In genomic region chr6:142367565-142367964, GRCm38 (mm10) we compare ENCODE assay signal across 20 mouse cellular contexts. TPM values are rescaled to one million over a fixed set of nuclear protein-coding genes. Genes with fewer than 3 reads are reported as not detected.
A peak's percentile ranks its signal among the peaks of the same experiment; 100 is the strongest.
DNase-seq lines count a peak whose midpoint lies in the region; TF ChIP-seq lines count a peak whose summit lies in the region.
"Had no signal": no experiment of that assay in that cellular context is flagged by ENCODE, and none has a peak within 500 bp of the region (broad histone marks: within the 10 kb centered on the region; RNA-seq: fewer than 3 reads in every experiment).

No protein-coding gene starts in this region.

- peak; percentile 92 for DNase-seq in NIH3T3 (ENCODE audit: low read depth)
- no peak for DNase-seq in cerebellum, adult 11-12 months
- no peak for DNase-seq in retina, embryonic 14.5 days (ENCODE audit: low spot score)
- no peak for DNase-seq in cerebellum, adult 2 months
- DNase-seq: adrenal gland, adult 8-10 months; adrenal gland, postnatal 14 days; adrenal gland, postnatal 36 days; B cell, adult 2 months; cerebellum, adult 18-20 months; cerebellum, adult 9-10 months; cerebellum, postnatal 10 days; cerebellum, postnatal 25 days had no signal

- peaks cover 16% of the 10 kb centered on the region for H3K4me1 ChIP-seq in embryonic fibroblast, embryonic 13.5 days (ENCODE audit: control insufficient read depth, insufficient read depth, low read length)
- H3K4me1 ChIP-seq in cerebellum, adult 2 months (ENCODE audit: control insufficient read depth, insufficient read depth, low read length): no peaks in the 10 kb centered on the region
- H3K4me1 ChIP-seq: embryonic facial prominence, embryonic 10.5 days; embryonic facial prominence, embryonic 12.5 days; forebrain, embryonic 10.5 days; forebrain, embryonic 12.5 days had no signal

- H3K79me2 ChIP-seq in C2C12 (ENCODE audit: control insufficient read depth, insufficient read depth): no peaks in the 10 kb centered on the region

- peaks cover 68% of the 10 kb centered on the region for H3K36me3 ChIP-seq in C2C12 (ENCODE audit: control insufficient read depth, insufficient read depth)

- WGBS in cerebellum, adult 2 months: 98% methylated on average over 3 of the region's 3 CpGs

- no peak; the same call in 1 of the 2 replicates for TF ChIP-seq POLR2A in embryonic fibroblast, embryonic 13.5 days (IDR thresholded peaks at IDR 0.05; ENCODE audit: low read depth, low read length)
- TF ChIP-seq POLR2A in cerebellum, adult 2 months (IDR thresholded peaks at IDR 0.05; ENCODE audit: borderline replicate concordance, insufficient read depth, low read length): no peak

- H3ac ChIP-seq in C2C12 (ENCODE audit: control insufficient read depth, insufficient read length, low read depth): no peak overlapping the region

- no peaks in the 10 kb centered on the region for H3K27me3 ChIP-seq in C2C12 (ENCODE audit: control insufficient read depth, insufficient read depth, insufficient read length)
- no peaks in the 10 kb centered on the region for H3K27me3 ChIP-seq in cerebellum, adult 2 months (ENCODE audit: control insufficient read depth, insufficient read depth, low read length)
- H3K27me3 ChIP-seq: embryonic facial prominence, embryonic 12.5 days; forebrain, embryonic 12.5 days had no signal

- H3K27ac ChIP-seq in embryonic fibroblast, embryonic 13.5 days (ENCODE audit: insufficient read depth, low read length): peak overlapping the region; percentile 96
- no peak overlapping the region for H3K27ac ChIP-seq in cerebellum, adult 2 months (ENCODE audit: insufficient read depth, low read length)
- H3K27ac ChIP-seq: embryonic facial prominence, embryonic 10.5 days; embryonic facial prominence, embryonic 12.5 days; forebrain, embryonic 10.5 days; forebrain, embryonic 12.5 days had no signal

- no peak for TF ChIP-seq CTCF in C2C12 (IDR thresholded peaks at IDR 0.05; ENCODE audit: control insufficient read depth, insufficient read depth, insufficient read length)
- TF ChIP-seq CTCF in embryonic fibroblast, embryonic 13.5 days (IDR thresholded peaks at IDR 0.05; ENCODE audit: borderline replicate concordance, insufficient read depth, low read length): no peak
- no peak for TF ChIP-seq CTCF in cerebellum, adult 2 months (IDR thresholded peaks at IDR 0.05; ENCODE audit: borderline replicate concordance, insufficient read depth, low read depth, low read length)

- no peak overlapping the region for H3K4me3 ChIP-seq in C2C12 (ENCODE audit: insufficient read depth, poor library complexity, severe bottlenecking)
- no peak overlapping the region for H3K4me3 ChIP-seq in embryonic fibroblast, embryonic 13.5 days (ENCODE audit: insufficient read depth, low read length)
- no peak overlapping the region for H3K4me3 ChIP-seq in cerebellum, adult 2 months (replicated peaks; ENCODE audit: insufficient read depth, low read depth, low read length)
- H3K4me3 ChIP-seq: embryonic facial prominence, embryonic 10.5 days; embryonic facial prominence, embryonic 12.5 days; erythroblast, embryonic 14.5 days; forebrain, embryonic 10.5 days; forebrain, embryonic 12.5 days had no signal

- H3K79me3 ChIP-seq in C2C12 (ENCODE audit: low read depth): no peaks in the 10 kb centered on the region

TF ChIP-seq in C2C12, 6 proteins besides CTCF, POLR2A, EP300 and RAD21:
- TF ChIP-seq MYOD1 (IDR thresholded peaks at IDR 0.05; ENCODE audit: control insufficient read depth, insufficient read length, low read depth) (no peak), FOSL1 (IDR thresholded peaks at IDR 0.05; ENCODE audit: insufficient read depth, low read length, poor library complexity, severe bottlenecking) (peak; percentile 46)

RNA-seq across cellular contexts. Expression of gene Recql, which starts 19.3 kb away (rescaled TPM):
- 15.6 TPM for polyA plus RNA-seq in C2C12 (2012; fragmentation: generic; extraction: Trizol)
- 28.2 and 36.2 TPM in 2 replicates for polyA plus RNA-seq in embryonic fibroblast, embryonic 13.5 days (2011; ENCODE audit: insufficient read length, low read depth, missing spikeins)
- polyA plus RNA-seq in cerebellum, adult 2 months (2012; rRNA removed): 12.8 and 13.1 TPM in 2 replicates

RNA-seq across cellular contexts. Expression of gene Golt1b, which starts 19.5 kb away (rescaled TPM):
- 39.9 TPM for polyA plus RNA-seq in C2C12 (2012; fragmentation: generic; extraction: Trizol)
- 78.3 and 88.1 TPM in 2 replicates for polyA plus RNA-seq in embryonic fibroblast, embryonic 13.5 days (2011; ENCODE audit: insufficient read length, low read depth, missing spikeins)
- 25.6 and 26.4 TPM in 2 replicates for polyA plus RNA-seq in cerebellum, adult 2 months (2012; rRNA removed)

RNA-seq across cellular contexts. Expression of gene Pyroxd1, which starts 22.1 kb away (rescaled TPM):
- 2.6 TPM for polyA plus RNA-seq in C2C12 (2012; fragmentation: generic; extraction: Trizol)
- polyA plus RNA-seq in embryonic fibroblast, embryonic 13.5 days (2011; ENCODE audit: insufficient read length, low read depth, missing spikeins): 15.3 and 17.8 TPM in 2 replicates
- polyA plus RNA-seq in cerebellum, adult 2 months (2012; rRNA removed): 10.9 and 11.7 TPM in 2 replicates

RNA-seq across cellular contexts. Expression of gene Slco1a5, which starts 44.8 kb away (rescaled TPM):
- polyA plus RNA-seq in C2C12 (2012; fragmentation: generic; extraction: Trizol): 0.07 TPM
- 0.30 TPM in 2 replicates for polyA plus RNA-seq in embryonic fibroblast, embryonic 13.5 days (2011; ENCODE audit: insufficient read length, low read depth, missing spikeins)
- polyA plus RNA-seq in cerebellum, adult 2 months (2012; rRNA removed): 0.13 and 0.36 TPM in 2 replicates
- polyA plus RNA-seq: activated CD4-positive, CD25-positive, alpha-beta regulatory T cell, adult 4 months; embryonic facial prominence, embryonic 12.5 days; erythroblast, embryonic 14.5 days had no signal

RNA-seq across cellular contexts. Expression of gene Spx, which starts 45.7 kb away (rescaled TPM):
- polyA plus RNA-seq in C2C12 (2012; fragmentation: generic; extraction: Trizol): 0.32 TPM
- polyA plus RNA-seq in embryonic fibroblast, embryonic 13.5 days (2011; ENCODE audit: insufficient read length, low read depth, missing spikeins): 1.6 and 2.6 TPM in 2 replicates
- polyA plus RNA-seq in cerebellum, adult 2 months (2012; rRNA removed): 8.8 and 9.2 TPM in 2 replicates
- polyA plus RNA-seq: erythroblast, embryonic 14.5 days had no signal
